Mouse (Mus musculus) ES-CJ7 (cell line): Measurements from ENCODE around the gene Ciao2a.
A peak's percentile ranks its signal among the peaks of the same experiment; 100 is the strongest.

Experiments used
- DNase-seq: peaks from one replicate; pipeline ENCODE4 v3.0.0; 2011; ENCODE audit warnings: low read depth, low spot score

The Ciao2a gene

DNA sequence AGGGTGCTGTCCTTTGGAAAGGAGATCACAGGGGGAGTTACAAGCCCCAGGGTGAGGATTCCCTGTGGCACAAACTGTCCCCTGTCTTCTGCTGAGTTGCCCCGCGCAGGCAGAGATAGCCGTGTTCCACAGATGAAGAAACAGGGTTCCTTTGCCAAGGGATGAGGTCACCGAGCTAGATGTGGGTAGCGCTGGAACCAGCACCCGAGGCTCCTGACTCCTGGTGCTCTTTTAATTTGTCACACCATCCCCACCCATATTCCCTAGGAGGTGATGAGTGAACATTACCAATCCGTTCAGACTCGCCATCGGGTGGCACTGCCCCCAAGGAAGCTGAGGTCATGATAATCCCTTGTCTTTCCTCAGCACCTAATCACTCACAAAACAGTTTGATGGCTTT lies 36.6 kb downstream of the Ciao2a start:
- DNase-seq, result no peak

DNA sequence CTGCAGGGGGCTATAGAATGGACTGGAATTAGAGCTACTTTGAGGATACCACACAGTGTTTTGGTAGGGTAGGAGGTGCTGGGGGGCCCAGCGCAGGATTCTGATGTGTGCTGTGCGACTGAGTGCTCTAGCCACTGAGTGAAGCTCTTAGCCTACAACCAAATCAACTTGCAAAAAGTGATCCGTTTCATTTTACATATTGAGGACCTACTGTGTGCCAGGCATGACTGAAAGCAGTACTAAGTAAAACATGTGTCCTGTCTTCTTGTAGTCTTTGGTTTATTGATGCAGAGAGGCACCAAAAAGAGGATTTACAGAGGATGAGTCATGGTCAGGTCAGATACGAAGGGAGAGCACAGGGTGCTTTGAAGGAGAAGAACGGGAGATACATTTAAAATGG lies 40.8 kb downstream of the Ciao2a start:
- no peak for DNase-seq

DNA sequence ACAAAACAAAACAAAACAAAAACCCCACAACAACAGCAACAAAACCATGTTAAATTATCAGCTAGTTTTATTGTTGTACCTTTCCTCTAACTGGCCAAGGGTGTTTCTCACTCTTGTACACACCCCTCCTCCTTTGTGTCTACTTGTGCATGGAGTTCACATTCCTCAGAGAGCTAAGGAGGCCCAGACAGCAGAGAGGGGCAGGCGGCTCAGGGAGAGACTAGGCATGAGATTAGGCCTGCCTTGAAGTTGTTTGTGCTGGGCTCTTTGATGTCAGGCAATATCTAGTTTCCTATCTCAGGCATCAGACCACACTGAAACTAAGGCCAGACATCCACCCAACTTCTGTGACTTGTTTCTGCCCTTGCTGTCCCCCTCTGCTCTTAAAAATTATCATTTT lies 41.8 kb downstream of the Ciao2a start:
- DNase-seq, result no peak

DNA sequence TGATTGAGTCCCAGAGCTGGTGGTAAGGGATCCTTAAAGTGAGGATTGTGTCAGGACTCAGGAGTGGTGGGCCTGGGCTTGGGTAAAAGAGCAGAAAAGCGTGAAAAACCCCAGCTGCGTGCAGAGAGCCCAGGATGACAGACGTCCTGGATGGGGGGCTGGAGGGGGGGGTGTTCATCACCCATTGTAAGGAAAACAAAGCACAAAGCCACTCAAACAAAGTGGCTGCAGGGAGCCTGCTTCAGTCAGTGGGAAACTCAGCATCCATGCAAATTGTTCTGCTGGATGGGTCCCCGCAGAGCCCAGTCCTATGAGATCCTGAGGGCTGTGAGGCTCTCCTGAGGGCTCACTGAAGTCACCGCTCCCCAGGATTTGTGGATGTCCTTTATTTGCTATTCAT lies 44.1 kb downstream of the Ciao2a start:
- no peak for DNase-seq

DNA sequence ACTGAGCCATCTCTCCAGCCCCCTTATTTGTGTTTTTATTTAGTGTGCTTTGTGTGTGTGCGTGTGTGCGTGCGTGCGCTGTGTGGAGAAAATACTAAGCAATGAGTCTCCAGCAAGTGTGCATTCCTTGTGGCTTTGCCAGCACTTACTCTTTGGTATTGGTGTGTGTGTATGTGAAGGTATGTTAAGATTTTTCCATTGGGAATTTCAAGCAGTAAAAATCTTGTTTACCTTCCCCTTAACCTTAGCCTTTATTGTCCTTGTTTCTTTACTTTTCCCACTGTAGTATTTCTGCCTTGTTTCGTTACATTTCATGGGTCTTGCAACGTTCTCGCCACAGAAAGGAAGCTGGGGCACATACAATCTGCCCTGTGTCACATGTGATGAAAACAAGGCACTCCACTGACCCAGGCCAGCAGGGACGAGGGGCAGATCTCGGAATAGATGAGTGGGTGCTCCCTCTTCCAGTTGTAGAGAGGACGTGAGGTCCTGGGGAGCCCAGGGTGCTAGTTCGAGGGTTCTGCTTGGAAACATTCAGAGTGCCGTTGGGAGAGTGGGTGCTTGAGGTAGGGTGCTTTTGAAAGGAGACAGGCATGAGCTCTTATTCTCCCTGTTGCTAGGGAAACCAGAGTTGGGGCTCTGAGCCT lies 45.0 kb downstream of the Ciao2a start:
- no peak for DNase-seq

DNA sequence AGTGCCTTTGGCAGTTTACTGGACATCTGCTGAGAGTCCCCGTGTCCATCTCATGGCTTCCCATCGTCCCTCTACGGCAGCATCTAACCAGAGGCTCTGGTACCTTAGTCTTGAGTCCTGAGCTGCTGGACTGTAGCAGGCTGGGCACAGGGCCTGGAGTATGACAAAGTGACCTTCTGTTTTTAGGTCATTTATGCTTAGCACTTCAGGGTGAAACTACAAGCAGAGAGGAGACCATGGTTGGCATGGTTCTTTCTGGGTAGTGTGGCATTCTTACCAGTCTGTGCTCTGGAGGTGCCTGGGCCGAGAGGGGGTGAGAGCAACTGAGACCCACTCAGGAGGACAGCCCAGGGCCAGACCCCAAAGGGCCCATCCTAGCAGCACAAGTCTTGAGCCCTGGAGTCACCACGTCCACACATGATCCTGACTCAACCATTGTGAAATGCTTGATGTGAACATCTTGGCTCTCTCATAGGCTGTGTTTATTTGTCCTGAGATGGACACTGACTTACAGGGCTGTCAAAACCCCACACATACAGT lies 47.0 kb downstream of the Ciao2a start:
- DNase-seq, result no peak

DNA sequence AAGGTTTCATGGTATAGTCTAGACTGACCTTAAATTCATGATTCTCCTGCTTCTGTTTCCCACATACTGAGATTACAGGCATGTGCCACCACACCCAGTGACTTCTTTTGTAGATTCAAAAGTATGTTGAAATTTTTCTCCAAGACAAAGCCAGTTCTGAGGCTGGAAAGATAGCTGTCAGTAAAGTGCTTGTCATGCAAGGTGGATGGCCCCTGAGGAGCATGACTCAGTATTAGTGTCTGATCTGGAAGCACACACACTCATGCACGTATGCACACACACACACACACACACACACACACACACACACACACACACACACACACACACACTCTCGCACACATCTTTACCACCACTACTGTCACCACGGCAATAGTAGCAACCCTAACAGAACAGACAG lies 48.6 kb downstream of the Ciao2a start:
- DNase-seq, result no peak

DNA sequence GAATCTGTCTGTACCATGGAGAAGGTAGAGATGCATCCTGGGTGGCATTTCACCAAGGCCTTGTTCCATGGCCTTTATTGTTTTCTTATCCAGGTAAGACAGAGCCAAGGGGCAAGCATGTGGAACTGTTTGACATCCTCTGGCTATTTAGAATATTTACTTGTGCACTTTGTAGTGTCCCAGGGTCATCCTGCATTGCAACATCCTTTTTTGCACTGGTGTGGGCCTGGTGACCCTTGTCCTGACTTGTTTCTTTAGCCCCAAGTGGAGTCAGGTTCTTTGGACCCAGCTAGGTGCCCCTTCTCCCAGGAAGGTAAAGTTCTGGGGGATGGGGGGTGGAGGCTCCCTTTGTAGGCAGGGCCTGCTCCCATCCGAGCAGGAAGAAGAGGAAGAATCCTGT lies 51.6 kb downstream of the Ciao2a start:
- DNase-seq, result no peak

DNA sequence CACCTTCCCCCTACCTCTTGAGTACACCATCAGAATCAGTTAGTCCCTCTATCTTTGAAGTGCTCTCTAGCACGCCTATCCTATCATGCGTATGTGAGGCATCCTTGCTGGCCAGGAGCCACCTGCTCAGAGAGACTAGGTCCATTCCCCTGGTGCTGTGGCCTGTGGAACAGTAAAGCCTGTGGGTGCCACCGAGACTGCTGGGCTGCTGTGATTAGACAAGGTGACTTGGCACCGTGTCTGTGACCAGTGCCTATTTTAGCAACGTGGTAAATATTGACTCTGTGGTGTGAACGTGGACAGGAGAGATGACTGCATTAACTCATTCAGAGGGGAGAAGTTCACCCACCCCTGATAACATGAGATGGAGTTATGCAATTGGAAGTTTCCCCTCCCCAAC lies 53.4 kb downstream of the Ciao2a start:
- no peak for DNase-seq

DNA sequence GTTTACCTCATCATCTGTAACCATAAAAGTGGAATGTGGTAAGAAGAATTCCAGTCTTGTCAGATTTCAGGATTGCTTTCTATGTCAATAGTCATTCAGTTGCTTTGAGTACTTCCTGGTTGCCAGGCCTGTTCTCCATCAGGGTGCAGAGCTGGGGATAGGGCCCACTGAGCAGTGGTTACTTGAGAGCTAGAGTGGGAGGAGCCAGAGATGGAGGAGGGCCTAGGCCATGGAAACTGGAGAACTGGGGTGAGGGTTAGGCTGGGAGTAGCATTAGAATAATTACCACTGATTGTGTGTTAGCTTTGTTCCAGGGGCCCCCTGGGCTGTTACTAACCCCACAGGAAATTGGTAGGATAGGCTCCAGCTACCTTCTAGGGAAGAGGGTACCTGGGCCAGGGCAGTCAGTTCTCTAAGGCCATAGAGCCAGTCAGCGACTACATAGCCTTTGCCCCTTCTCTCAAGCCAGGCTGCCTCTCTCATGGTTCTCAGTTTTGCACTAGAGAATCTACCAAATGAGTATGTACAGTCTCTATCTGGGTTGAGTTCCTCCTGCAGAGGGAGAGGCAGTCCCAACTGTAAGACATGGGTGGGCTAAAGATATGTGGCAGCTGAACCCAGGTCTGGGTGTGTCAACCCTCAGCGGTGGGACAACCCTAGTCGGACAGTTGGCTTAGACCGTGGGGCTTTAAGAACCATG lies 54.9 kb downstream of the Ciao2a start:
- peak; percentile 73 for DNase-seq

DNA sequence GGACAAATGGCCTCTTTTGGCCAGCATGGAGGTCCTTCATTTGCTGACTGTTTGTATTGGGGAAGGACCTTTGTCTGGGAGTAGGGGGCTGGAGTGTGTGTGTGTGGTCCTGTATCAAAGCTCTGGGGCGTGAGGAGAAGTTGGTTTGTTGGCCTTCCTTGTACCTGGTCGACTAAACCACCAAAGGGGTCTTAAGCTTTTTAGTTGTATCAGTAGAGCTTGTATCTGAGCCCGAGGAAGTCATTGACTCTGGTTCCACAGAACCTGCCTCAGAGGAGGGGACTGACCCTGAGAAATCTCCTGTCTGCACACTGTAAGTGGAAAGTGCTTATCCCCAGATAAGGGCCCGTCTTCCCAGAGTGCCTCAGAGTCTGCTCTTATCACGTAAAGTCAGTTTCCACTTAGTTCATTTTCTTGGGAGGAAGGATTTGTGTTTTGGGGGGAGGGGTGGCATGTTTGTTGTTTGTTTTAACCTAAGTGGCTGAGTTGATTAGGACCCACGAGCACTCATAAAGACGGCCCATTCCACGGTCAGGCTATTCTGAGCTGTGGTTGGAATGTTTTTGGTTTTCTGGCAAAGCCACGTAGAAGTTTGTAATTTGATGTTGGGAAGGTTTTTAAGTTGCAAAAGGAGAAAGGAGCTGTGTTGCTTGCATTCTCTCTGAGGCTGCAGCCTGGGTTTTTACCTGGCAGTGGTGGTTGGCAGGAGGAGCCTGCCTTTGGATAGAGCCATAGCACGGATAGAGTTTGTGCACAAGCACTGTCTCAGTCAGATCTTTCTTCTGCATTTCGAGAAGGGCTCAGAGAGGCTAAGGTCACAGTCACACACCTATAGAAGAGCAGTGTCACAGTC lies 55.6 kb downstream of the Ciao2a start:
- DNase-seq, result no peak

DNA sequence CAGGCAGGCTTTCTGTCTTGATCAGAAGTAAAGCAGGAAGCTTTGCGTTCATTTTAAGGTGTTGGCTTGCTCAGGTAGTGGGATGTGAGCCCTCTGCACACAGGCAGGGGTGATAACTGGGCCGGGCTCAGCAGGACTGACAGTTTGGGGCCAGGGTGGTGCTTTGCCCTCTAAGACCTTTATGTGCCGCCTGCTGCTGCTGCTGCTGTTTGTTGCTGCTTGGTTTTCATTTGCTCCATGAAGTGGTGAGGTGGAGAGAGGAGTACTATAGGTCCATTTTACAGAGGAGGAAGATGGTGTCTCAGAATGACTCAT lies 56.2 kb downstream of the Ciao2a start:
- DNase-seq, result no peak

DNA sequence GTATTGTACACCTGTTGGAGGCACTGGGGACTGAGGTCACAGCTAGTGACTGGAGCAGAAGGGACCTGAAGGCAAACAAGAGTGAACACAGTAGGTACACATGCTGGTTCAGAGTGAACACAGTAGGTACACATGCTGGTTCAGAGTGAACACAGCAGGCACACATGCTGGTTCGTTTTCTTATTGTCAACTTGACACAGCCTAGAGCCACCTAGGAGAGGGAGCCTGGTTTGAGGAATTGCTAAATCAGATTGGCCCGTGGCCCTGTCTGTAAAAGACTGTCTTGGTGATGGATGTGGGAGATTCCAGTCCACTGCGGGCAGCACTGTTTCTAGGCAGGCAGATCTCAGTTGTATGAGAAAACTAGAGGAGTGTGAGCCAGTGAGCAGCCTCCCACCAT lies 56.6 kb downstream of the Ciao2a start:
- DNase-seq, result no peak

DNA sequence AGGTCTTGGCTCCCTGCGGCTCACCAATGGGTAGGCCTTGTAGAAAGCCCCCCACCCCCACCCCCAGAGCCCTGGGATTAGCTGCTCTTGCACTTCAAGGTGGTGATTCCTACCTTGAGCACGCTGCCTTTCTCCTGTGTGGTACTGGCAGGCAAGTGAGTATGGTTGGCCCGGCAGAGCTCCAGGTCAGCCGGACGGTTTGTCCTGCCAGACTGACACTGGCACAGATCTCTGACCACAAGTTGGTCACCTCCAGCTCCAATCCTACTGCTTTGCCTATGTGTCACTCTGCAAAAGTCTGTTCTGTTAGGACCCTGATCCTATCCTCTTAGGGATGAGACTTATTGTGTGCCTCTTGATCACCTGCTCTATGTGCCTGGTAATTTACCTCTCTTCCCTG lies 58.2 kb downstream of the Ciao2a start:
- DNase-seq, result no peak

DNA sequence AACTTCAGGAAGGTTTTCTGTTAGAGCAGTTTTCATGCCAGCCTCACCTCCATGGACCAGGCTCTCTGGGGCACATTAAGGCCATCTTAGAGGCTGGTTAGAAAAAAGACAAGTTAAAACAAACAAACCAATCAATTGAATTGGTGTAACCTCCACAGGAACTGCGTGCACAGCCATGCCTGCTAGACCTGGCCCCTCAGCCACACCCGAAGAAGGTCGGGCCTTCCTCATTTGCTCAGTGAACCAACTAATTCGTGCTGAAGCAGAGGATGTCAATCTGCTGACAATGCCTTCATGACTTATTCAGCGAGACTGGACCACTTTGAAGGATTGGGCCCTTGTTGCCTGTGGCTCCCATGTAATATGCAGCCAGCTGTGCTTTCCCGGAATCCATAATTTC lies 60.0 kb downstream of the Ciao2a start:
- no peak for DNase-seq
